Mouse (Mus musculus): Measurements from ENCODE around the gene Trip4. TPM values are rescaled to one million over a fixed set of nuclear protein-coding genes. Genes with fewer than 3 reads are reported as not detected.

Gene Trip4
- polyA plus RNA-seq, 1 experiment from 2014 or later = 25.5 TPM

GRCm38 (mm10) chr9:65822011-65822410 is 86.6 kb downstream of the Trip4 start:
- DNase-seq (ENCODE audit: low spot score) (no peak), ATAC-seq (no peak)
- H3K4me1 ChIP-seq (ENCODE audit: control insufficient read depth, insufficient read depth, low read length) = peaks cover 30% of the 10 kb centered on the region
- no peaks in the 10 kb centered on the region for H3K9me3 ChIP-seq (replicated peaks; ENCODE audit: control insufficient read depth, low read length)
- no peak overlapping the region for H3K27ac ChIP-seq (ENCODE audit: low read depth, low read length)
- no peaks in the 10 kb centered on the region for H3K36me3 ChIP-seq (ENCODE audit: control insufficient read depth, insufficient read depth, low read length)
- no peak overlapping the region for H3K9ac ChIP-seq (ENCODE audit: low read length)
- H3K27me3 ChIP-seq (replicated peaks; ENCODE audit: control insufficient read depth, insufficient read depth, low read length) = no peaks in the 10 kb centered on the region
- H3K4me3 ChIP-seq (ENCODE audit: low read depth, low read length) = no peak overlapping the region
- WGBS = 83% methylated on average over 4 of the region's 4 CpGs
- H3K4me2 ChIP-seq (ENCODE audit: low read length) = no peak overlapping the region

GRCm38 (mm10) chr9:65820301-65820700 is 88.3 kb downstream of the Trip4 start:
- Histone ChIP-seq H3K4me3 (ENCODE audit: low read depth, low read length) (no peak overlapping the region), H3K36me3 (ENCODE audit: control insufficient read depth, insufficient read depth, low read length) (no peaks in the 10 kb centered on the region), H3K4me1 (ENCODE audit: control insufficient read depth, insufficient read depth, low read length) (peaks cover 24% of the 10 kb centered on the region), H3K4me2 (ENCODE audit: low read length) (no peak overlapping the region), H3K27me3 (replicated peaks; ENCODE audit: control insufficient read depth, insufficient read depth, low read length) (no peaks in the 10 kb centered on the region), H3K9me3 (replicated peaks; ENCODE audit: control insufficient read depth, low read length) (no peaks in the 10 kb centered on the region), H3K9ac (ENCODE audit: low read length) (no peak overlapping the region), H3K27ac (ENCODE audit: low read depth, low read length) (no peak overlapping the region)
- WGBS = 72% methylated on average over 2 of the region's 2 CpGs
- ATAC-seq (no peak), DNase-seq (ENCODE audit: low spot score) (no peak)

GRCm38 (mm10) chr9:65818402-65818801 is 90.2 kb downstream of the Trip4 start:
- no peak for ATAC-seq
- no peaks in the 10 kb centered on the region for H3K36me3 ChIP-seq (ENCODE audit: control insufficient read depth, insufficient read depth, low read length)
- peaks cover 9% of the 10 kb centered on the region for H3K4me1 ChIP-seq (ENCODE audit: control insufficient read depth, insufficient read depth, low read length)
- no peaks in the 10 kb centered on the region for H3K9me3 ChIP-seq (replicated peaks; ENCODE audit: control insufficient read depth, low read length)
- H3K4me3 ChIP-seq (ENCODE audit: low read depth, low read length) = no peak overlapping the region
- peak; percentile 22 for DNase-seq (ENCODE audit: low spot score)
- no peak overlapping the region; the same call in 1 of the 2 replicates for H3K9ac ChIP-seq (ENCODE audit: low read length)
- 7% methylated on average over 2 of the region's 2 CpGs for WGBS
- H3K27me3 ChIP-seq (replicated peaks; ENCODE audit: control insufficient read depth, insufficient read depth, low read length) = no peaks in the 10 kb centered on the region
- peak overlapping the region; percentile 68 for H3K27ac ChIP-seq (ENCODE audit: low read depth, low read length)
- no peak overlapping the region for H3K4me2 ChIP-seq (ENCODE audit: low read length)

GRCm38 (mm10) chr9:65812841-65813240 is 95.8 kb downstream of the Trip4 start:
- 54% methylated on average over 2 of the region's 2 CpGs for WGBS
- Histone ChIP-seq H3K27ac (ENCODE audit: low read depth, low read length) (no peak overlapping the region), H3K4me3 (ENCODE audit: low read depth, low read length) (no peak overlapping the region), H3K9ac (ENCODE audit: low read length) (no peak overlapping the region), H3K27me3 (replicated peaks; ENCODE audit: control insufficient read depth, insufficient read depth, low read length) (no peaks in the 10 kb centered on the region), H3K4me2 (ENCODE audit: low read length) (no peak overlapping the region), H3K36me3 (ENCODE audit: control insufficient read depth, insufficient read depth, low read length) (no peaks in the 10 kb centered on the region), H3K9me3 (replicated peaks; ENCODE audit: control insufficient read depth, low read length) (no peaks in the 10 kb centered on the region), H3K4me1 (ENCODE audit: control insufficient read depth, insufficient read depth, low read length) (no peaks in the 10 kb centered on the region)
- ATAC-seq (no peak), DNase-seq (ENCODE audit: low spot score) (no peak)

- no peaks in the 10 kb centered on the region for H3K27me3 ChIP-seq (replicated peaks; ENCODE audit: control insufficient read depth, insufficient read depth, low read length)
- no peaks in the 10 kb centered on the region for H3K36me3 ChIP-seq (ENCODE audit: control insufficient read depth, insufficient read depth, low read length)
- H3K27ac ChIP-seq (ENCODE audit: low read depth, low read length) = no peak overlapping the region
- H3K4me2 ChIP-seq (ENCODE audit: low read length) = no peak overlapping the region
- ATAC-seq (no peak), DNase-seq (ENCODE audit: low spot score) (no peak)
- H3K9me3 ChIP-seq (replicated peaks; ENCODE audit: control insufficient read depth, low read length) = no peaks in the 10 kb centered on the region
- H3K4me3 ChIP-seq (ENCODE audit: low read depth, low read length) = no peak overlapping the region
- H3K4me1 ChIP-seq (ENCODE audit: control insufficient read depth, insufficient read depth, low read length) = peaks cover 4% of the 10 kb centered on the region; the same call in 1 of the 2 replicates
- no peak overlapping the region for H3K9ac ChIP-seq (ENCODE audit: low read length)
- 91% methylated on average over 1 of the region's 1 CpGs for WGBS
Measured at GRCm38 (mm10) chr9:65811784-65812183, 96.8 kb downstream of the Trip4 start.

- ATAC-seq (no peak), DNase-seq (ENCODE audit: low spot score) (no peak)
- Histone ChIP-seq H3K9me3 (replicated peaks; ENCODE audit: control insufficient read depth, low read length) (no peaks in the 10 kb centered on the region), H3K27ac (ENCODE audit: low read depth, low read length) (no peak overlapping the region), H3K27me3 (replicated peaks; ENCODE audit: control insufficient read depth, insufficient read depth, low read length) (no peaks in the 10 kb centered on the region), H3K36me3 (ENCODE audit: control insufficient read depth, insufficient read depth, low read length) (no peaks in the 10 kb centered on the region), H3K4me1 (ENCODE audit: control insufficient read depth, insufficient read depth, low read length) (peaks cover 4% of the 10 kb centered on the region; the same call in 1 of the 2 replicates), H3K4me2 (ENCODE audit: low read length) (no peak overlapping the region), H3K4me3 (ENCODE audit: low read depth, low read length) (no peak overlapping the region), H3K9ac (ENCODE audit: low read length) (no peak overlapping the region)
- 46% methylated on average over 1 of the region's 1 CpGs for WGBS
Measured at GRCm38 (mm10) chr9:65807818-65808217, 100.8 kb downstream of the Trip4 start.

GRCm38 (mm10) chr9:65807251-65807650 is 101.3 kb downstream of the Trip4 start:
- DNase-seq (ENCODE audit: low spot score) = peak; percentile 66
- H3K36me3 ChIP-seq (ENCODE audit: control insufficient read depth, insufficient read depth, low read length) = no peaks in the 10 kb centered on the region
- H3K9me3 ChIP-seq (replicated peaks; ENCODE audit: control insufficient read depth, low read length) = no peaks in the 10 kb centered on the region
- no peak for ATAC-seq
- H3K27ac ChIP-seq (ENCODE audit: low read depth, low read length) = no peak overlapping the region
- peaks cover 4% of the 10 kb centered on the region; the same call in 1 of the 2 replicates for H3K4me1 ChIP-seq (ENCODE audit: control insufficient read depth, insufficient read depth, low read length)
- H3K4me2 ChIP-seq (ENCODE audit: low read length) = no peak overlapping the region
- H3K27me3 ChIP-seq (replicated peaks; ENCODE audit: control insufficient read depth, insufficient read depth, low read length) = no peaks in the 10 kb centered on the region
- WGBS = 23% methylated on average over 5 of the region's 5 CpGs
- no peak overlapping the region for H3K9ac ChIP-seq (ENCODE audit: low read length)
- H3K4me3 ChIP-seq (ENCODE audit: low read depth, low read length) = no peak overlapping the region

GRCm38 (mm10) chr9:65799770-65800169 is 108.8 kb downstream of the Trip4 start:
- H3K4me2 ChIP-seq (ENCODE audit: low read length) = no peak overlapping the region
- DNase-seq (ENCODE audit: low spot score) (no peak), ATAC-seq (no peak)
- H3K27me3 ChIP-seq (replicated peaks; ENCODE audit: control insufficient read depth, insufficient read depth, low read length) = no peaks in the 10 kb centered on the region
- H3K9ac ChIP-seq (ENCODE audit: low read length) = no peak overlapping the region
- H3K27ac ChIP-seq (ENCODE audit: low read depth, low read length) = no peak overlapping the region
- H3K36me3 ChIP-seq (ENCODE audit: control insufficient read depth, insufficient read depth, low read length) = peaks cover 5% of the 10 kb centered on the region
- WGBS = 79% methylated on average over 4 of the region's 4 CpGs
- no peaks in the 10 kb centered on the region; the same call in 1 of the 2 replicates for H3K4me1 ChIP-seq (ENCODE audit: control insufficient read depth, insufficient read depth, low read length)
- no peaks in the 10 kb centered on the region for H3K9me3 ChIP-seq (replicated peaks; ENCODE audit: control insufficient read depth, low read length)
- no peak overlapping the region for H3K4me3 ChIP-seq (ENCODE audit: low read depth, low read length)

GRCm38 (mm10) chr9:65795651-65796050 is 112.9 kb downstream of the Trip4 start:
- no peak overlapping the region for H3K9ac ChIP-seq (ENCODE audit: low read length)
- no peaks in the 10 kb centered on the region for H3K9me3 ChIP-seq (replicated peaks; ENCODE audit: control insufficient read depth, low read length)
- no peak for DNase-seq (ENCODE audit: low spot score)
- no peak overlapping the region for H3K27ac ChIP-seq (ENCODE audit: low read depth, low read length)
- peaks cover 14% of the 10 kb centered on the region for H3K36me3 ChIP-seq (ENCODE audit: control insufficient read depth, insufficient read depth, low read length)
- peaks cover 28% of the 10 kb centered on the region for H3K4me1 ChIP-seq (ENCODE audit: control insufficient read depth, insufficient read depth, low read length)
- H3K27me3 ChIP-seq (replicated peaks; ENCODE audit: control insufficient read depth, insufficient read depth, low read length) = no peaks in the 10 kb centered on the region
- H3K4me3 ChIP-seq (ENCODE audit: low read depth, low read length) = no peak overlapping the region
- WGBS = 80% methylated on average over 2 of the region's 2 CpGs
- no peak overlapping the region for H3K4me2 ChIP-seq (ENCODE audit: low read length)
- no peak for ATAC-seq
